27 mouse cellular contexts compared by ENCODE assay signal in the genomic region with DNA sequence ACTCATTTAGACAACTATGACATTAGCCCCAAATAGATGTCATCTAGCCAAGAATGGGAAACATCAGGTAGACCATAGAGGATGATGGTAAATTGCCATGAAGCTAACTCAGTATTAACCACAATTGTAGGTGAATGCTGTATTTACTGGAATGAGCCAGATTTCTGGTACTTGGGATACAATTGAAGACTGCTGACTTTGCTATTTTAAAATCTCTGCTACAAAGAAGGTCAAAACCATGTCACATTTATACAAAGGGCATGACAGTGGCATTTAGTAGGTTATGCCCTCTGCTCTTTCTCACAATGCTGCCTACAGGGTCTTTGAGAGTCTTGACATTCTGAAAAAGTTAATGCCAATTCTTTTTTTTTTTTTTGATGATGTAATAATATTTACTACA.
"Had no signal": no experiment of that assay in that cellular context is flagged by ENCODE, and none has a peak within 500 bp of the region (broad histone marks: within the 10 kb centered on the region; RNA-seq: fewer than 3 reads in every experiment).

No protein-coding gene starts in this region.

- H3K27me3 ChIP-seq: embryonic facial prominence, embryonic 12.5 days; embryonic facial prominence, embryonic 13.5 days; embryonic facial prominence, embryonic 15.5 days; forebrain, embryonic 12.5 days; forebrain, embryonic 13.5 days; forebrain, embryonic 15.5 days had no signal

- H3K4me3 ChIP-seq: embryonic facial prominence, embryonic 10.5 days; embryonic facial prominence, embryonic 12.5 days; embryonic facial prominence, embryonic 13.5 days; embryonic facial prominence, embryonic 15.5 days; erythroblast, embryonic 14.5 days; forebrain, embryonic 10.5 days; forebrain, embryonic 12.5 days; forebrain, embryonic 13.5 days; forebrain, embryonic 15.5 days; gastrocnemius, adult 2 months; heart, adult 2 months had no signal

- ATAC-seq: forebrain, embryonic 13.5 days; forebrain, embryonic 14.5 days; forebrain, embryonic 15.5 days; forebrain, embryonic 16.5 days; forebrain, postnatal 0 days had no signal

- H3K27ac ChIP-seq: embryonic facial prominence, embryonic 10.5 days; embryonic facial prominence, embryonic 12.5 days; embryonic facial prominence, embryonic 13.5 days; embryonic facial prominence, embryonic 15.5 days; forebrain, embryonic 10.5 days; forebrain, embryonic 12.5 days; forebrain, embryonic 13.5 days; forebrain, embryonic 15.5 days; gastrocnemius, adult 2 months; heart, adult 2 months had no signal

- H3K9ac ChIP-seq: embryonic facial prominence, embryonic 12.5 days; embryonic facial prominence, embryonic 13.5 days; embryonic facial prominence, embryonic 15.5 days; forebrain, embryonic 12.5 days; forebrain, embryonic 13.5 days; forebrain, embryonic 15.5 days; forebrain, postnatal 0 days had no signal

- DNase-seq: cerebellum, adult 9-10 months; cerebellum, adult 9-11 months; cerebellum, postnatal 10 days; cerebellum, postnatal 14 days; cerebellum, postnatal 25 days; cerebellum, postnatal 36 days; embryo, embryonic 11 days; forebrain, postnatal 0 days; gastrocnemius, adult 2 months; gastrocnemius, postnatal 10 days; gastrocnemius, postnatal 14 days; gastrocnemius, postnatal 25 days; gastrocnemius, postnatal 36 days; heart, adult 11 months; heart, adult 18-20 months; heart, adult 2 months had no signal

- H3K4me1 ChIP-seq: embryonic facial prominence, embryonic 10.5 days; embryonic facial prominence, embryonic 12.5 days; embryonic facial prominence, embryonic 13.5 days; embryonic facial prominence, embryonic 15.5 days; forebrain, embryonic 10.5 days; forebrain, embryonic 12.5 days; forebrain, embryonic 13.5 days; forebrain, embryonic 15.5 days had no signal

- H3K4me2 ChIP-seq: embryonic facial prominence, embryonic 12.5 days; embryonic facial prominence, embryonic 13.5 days; embryonic facial prominence, embryonic 15.5 days; forebrain, embryonic 12.5 days; forebrain, embryonic 13.5 days; forebrain, embryonic 15.5 days had no signal

- H3K9me3 ChIP-seq: embryonic facial prominence, embryonic 10.5 days; embryonic facial prominence, embryonic 12.5 days; embryonic facial prominence, embryonic 13.5 days; embryonic facial prominence, embryonic 15.5 days; forebrain, embryonic 10.5 days; forebrain, embryonic 12.5 days; forebrain, embryonic 13.5 days; forebrain, embryonic 15.5 days had no signal

- H3K36me3 ChIP-seq: embryonic facial prominence, embryonic 10.5 days; embryonic facial prominence, embryonic 12.5 days; embryonic facial prominence, embryonic 13.5 days; embryonic facial prominence, embryonic 15.5 days; forebrain, embryonic 10.5 days; forebrain, embryonic 12.5 days; forebrain, embryonic 15.5 days had no signal
